Mouse (Mus musculus) layer of hippocampus, postnatal 10 days (tissue): ENCODE data around the gene Fitm1. TPM values are rescaled to one million over a fixed set of nuclear protein-coding genes. Genes with fewer than 3 reads are reported as not detected.

ENCODE experiments used
- DNase-seq, 2 experiments: peaks; one replicate each; pipeline ENCODE4 v3.0.0; 2021; ENCODE audit warnings: low spot score in 2 of 2
- total RNA-seq, 2 experiments: library from RNA; stranded (reverse); gene quantifications; 2 replicates each; pipeline ENCODE4 v1.2.3; 2021

Gene Fitm1
- total RNA-seq, 2 experiments from 2014 or later = not detected

DNA sequence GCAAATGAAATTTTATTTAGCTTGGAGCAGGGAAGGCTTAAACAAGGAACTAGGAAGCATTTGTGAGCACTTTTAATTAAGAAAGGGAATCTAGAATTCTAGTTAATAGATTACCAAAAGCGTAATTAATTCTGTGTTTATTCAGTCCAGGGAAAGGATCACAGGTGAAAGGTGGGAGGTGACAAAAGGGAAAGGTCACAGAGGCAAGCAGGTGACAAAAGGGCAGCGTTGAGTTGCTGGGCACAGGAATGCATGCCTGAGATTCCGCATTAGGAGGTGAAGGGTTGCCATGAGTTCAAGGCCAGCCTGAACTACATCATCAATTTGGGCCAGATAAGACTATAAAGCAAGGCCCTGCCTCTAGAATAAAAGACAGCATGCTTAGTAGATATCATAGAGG is 7.9 kb upstream of the Fitm1 start:
- DNase-seq = no peak

DNA sequence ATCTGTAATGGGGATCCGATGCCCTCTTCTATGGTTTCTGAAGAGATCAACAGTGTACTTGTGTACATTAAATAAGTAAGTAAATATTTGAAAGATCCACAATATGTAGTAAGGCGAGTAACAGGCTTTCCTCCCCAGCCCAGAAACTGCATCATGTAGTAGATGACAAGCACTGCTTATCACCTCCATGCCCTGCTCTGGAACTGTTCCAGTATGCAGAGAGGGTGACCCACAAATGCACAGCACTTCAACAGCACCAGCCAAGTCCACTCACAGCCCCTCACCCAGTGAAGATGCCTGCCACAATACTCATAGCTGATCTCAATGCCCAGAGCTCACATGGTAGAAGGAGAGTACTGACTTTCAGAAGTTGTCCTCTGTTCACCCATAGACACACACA is 4.8 kb upstream of the Fitm1 start:
- DNase-seq = no peak

DNA sequence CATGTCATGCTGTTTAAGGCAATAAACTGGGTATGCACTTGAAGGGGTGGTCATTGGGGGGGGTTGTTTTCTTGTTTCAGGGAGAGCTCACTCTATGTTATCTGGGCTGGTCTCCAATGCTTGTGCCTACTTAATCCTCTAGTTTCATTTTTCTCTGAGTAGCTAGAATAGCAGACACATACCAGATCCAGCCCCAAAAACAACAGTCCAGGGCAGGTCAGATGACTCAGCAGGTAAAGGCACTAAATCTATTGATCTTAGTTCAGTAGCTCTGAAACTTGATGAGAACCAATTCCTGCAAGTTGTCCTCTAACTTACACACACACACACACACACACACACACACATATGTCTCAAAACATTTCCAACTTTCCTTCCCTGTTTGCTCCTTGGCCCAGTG is 3.7 kb upstream of the Fitm1 start:
- DNase-seq = no peak

- DNase-seq = no peak
Observed at GRCm38 (mm10) chr14:55575711-55576110, 294 bp downstream of the Fitm1 start.

- no peak for DNase-seq
Observed at GRCm38 (mm10) chr14:55576376-55576775, 959 bp downstream of the Fitm1 start.

- peak; percentile 79 to 85 for DNase-seq
Observed at GRCm38 (mm10) chr14:55577871-55578667, 2.7 kb downstream of the Fitm1 start, which contains the start of gene Psme1. Psme1 (plus strand) TSS chr14:55578123.

DNA sequence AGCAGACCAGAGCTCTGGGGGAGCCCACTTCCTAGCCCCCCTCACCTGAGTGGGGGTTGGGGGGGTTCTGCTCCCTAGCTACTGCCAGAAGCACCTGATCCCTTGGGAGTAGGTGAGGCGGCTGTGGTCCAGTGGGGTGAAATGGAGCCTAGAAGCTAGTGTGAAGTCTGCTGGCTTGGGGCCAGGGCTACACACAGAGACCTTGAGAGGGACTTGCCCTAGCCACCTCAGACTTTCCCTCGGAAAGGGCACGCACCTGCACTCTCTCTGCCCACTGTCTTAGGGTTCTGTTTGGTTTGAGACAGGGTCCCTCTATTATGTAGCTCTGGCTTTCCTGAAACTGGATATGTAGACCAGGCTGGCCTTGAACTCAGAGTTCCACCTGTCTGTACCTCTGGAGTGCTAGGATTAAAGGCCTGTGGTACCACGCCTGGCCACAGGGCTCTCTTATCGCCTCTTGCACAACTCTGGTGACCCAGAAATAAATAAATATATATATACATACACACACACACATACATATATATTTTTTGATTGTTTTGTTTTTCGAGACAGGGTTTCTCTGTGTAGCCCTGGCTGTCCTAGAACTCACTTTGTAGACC is 3.4 kb downstream of the Fitm1 start:
- DNase-seq = peak in 1 of 2 experiments; percentile 27

DNA sequence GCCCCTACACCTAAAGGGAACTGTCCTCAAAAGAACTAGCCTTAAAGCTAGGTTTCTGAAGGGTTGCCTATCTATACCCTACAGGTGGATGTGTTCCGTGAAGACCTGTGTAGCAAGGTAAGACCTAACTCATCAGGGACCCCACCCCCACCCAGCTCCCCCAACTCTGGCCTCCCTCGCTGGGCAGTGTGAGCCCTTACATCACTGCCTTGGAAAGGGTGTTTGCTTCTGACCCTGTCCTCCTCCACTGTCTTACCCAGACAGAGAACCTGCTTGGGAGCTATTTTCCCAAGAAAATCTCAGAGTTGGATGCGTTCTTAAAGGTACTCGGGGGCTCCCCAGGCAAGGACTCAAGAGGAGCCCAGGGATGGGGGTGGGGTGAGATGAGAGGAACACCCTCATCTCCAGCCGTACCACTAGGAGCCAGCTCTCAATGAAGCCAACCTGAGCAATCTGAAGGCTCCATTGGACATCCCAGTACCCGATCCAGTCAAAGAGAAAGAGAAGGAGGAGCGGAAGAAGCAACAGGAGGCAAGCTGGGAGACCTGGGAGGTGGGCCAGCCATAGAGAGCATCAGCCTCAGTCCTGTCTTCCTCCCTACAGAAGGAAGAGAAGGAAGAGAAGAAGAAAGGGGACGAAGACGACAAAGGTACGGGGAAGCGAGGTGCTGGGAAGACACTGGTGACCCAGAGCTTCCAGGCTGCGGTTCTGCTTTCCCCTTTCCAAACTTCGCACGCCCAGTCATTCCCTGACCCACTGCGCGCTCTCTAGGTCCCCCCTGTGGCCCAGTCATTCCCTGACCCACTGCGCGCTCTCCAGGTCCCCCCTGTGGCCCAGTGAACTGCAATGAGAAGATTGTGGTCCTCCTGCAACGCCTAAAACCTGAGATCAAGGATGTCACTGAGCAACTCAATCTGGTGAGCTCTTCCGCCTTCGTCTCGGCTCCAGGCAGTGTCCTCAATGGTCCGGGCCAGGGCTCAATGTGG is 4.4 kb downstream of the Fitm1 start:
- DNase-seq = no peak

DNA sequence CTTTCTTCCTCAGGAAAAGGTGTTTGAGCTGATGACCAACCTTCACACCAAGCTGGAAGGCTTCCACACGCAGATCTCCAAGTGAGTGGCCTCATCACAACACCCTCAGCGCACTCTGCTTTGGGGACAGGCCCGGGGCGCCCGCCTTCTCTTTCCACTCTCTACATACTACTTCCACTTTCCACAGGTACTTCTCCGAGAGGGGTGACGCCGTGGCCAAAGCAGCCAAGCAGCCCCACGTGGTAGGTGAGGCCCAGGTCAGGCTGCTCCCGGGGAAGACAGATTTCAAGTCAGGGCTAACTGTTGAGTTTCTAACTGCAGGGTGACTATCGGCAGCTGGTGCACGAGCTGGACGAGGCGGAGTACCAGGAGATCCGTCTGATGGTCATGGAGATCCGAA is 5.3 kb downstream of the Fitm1 start:
- DNase-seq = no peak

GRCm38 (mm10) chr14:55581981-55582681 is 6.7 kb downstream of the Fitm1 start:
- DNase-seq = no peak

DNA sequence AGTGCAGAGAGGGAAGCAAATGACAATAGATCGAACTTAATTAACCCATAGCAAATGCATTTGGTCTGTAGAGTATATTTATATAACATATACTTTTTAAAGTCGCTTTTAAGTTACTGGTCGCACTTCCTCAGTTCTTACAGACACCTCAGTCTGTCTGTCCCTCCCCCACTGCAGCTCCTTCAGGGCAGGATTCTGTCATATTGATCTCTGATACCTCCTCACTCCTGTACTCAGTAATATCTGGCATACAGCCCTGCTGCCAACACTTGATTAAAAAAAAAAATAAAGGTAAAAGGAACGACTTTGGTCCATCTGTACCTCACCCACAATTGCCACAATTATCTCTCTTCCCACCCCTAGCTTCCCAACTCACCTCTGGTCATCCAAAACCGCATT is 8.9 kb downstream of the Fitm1 start:
- no peak for DNase-seq

GRCm38 (mm10) chr14:55584702-55585565 is 9.5 kb downstream of the Fitm1 start, which contains the start of gene Emc9:
Emc9 (minus strand) TSS chr14:55585302.
- peak; percentile 47 to 62 for DNase-seq

GRCm38 (mm10) chr14:55585566-55585960 is 10.1 kb downstream of the Fitm1 start:
- DNase-seq = no peak

- no peak for DNase-seq
Observed at GRCm38 (mm10) chr14:55586149-55586548, 10.7 kb downstream of the Fitm1 start.

DNA sequence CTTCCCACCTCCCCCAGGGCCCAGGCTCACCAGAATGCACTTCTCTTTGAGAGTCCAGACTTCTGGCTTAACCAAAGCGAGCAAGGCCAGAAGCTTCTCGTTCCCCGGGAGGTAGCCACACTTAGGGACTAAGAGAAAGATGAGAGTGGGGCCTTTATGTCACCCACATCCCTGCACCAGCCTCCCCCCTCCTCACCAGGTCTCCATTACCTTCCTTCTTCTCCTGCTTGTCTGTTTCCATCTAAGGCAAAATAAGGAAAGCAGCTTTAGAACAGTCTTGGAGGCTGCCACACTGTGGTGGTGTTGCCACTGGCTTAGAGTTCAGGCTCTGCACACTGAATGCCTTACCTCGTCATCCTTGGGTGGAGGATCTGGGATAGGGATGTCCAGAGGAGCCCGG is 13.9 kb downstream of the Fitm1 start:
- no peak for DNase-seq

DNA sequence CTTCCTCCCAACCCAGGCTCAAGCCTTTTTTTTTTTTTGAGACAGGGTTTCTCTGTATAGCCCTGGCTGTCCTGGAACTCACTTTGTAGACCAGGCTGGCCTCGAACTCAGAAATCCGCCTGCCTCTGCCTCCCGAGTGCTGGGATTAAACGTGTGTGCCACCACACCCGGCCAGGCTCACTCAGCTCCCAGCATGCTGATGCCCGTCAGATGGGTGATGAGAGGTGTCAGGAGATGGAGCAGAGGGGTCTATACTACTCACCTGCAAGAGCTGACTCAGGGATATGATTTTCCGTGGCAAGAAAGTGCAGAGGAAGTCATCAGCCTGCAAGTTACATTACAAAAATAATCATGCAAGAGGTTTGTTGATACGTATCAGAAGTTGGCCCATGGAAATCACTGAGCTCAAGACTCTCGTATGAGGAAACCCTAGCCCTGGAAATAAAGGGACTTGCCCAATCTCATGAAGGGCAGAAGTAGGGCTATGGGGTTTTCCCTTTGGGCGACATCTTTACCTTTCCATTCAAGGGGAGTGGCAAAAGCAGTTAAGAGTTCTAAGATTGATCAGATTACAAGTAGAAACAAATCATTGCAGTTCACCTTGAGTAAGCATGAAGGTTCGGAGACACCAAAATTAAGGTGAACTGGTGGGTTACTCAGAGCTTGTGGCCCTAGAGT is 14.5 kb downstream of the Fitm1 start:
- DNase-seq = no peak

DNA sequence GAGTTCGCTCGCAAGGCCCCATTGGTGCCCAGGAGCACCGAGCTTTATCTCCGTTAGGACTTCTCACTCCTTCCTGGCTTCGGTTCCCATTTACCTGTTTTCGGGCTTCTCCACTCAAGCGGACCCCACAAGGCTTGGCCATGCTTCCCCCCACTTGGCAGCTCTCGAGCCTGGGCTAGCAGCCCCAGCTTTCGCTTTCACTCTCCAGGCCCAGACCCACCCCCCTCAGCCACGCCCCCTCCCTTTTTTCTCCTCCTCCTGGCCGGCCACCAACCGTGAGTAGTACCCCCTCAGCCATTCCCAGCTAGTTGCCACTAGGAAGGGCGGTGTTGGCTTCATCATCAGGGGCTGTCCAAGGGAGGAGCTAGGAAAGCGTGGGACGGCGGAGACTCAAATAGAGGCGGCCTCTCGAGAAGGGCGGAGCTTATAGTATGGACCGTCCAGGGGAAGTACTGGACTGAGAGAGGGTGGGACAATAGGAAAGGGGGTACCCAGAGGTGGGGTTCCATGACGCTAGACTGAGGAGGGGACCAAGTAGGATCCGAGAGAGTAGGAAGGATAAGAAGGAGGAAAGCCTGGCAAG is 15.4 kb downstream of the Fitm1 start, which contains the start of gene Psme2:
Gene Psme2 (minus strand): TSS at position 366 of the 583 bp plus-strand sequence.
- DNase-seq = peak; percentile 85 to 89

DNA sequence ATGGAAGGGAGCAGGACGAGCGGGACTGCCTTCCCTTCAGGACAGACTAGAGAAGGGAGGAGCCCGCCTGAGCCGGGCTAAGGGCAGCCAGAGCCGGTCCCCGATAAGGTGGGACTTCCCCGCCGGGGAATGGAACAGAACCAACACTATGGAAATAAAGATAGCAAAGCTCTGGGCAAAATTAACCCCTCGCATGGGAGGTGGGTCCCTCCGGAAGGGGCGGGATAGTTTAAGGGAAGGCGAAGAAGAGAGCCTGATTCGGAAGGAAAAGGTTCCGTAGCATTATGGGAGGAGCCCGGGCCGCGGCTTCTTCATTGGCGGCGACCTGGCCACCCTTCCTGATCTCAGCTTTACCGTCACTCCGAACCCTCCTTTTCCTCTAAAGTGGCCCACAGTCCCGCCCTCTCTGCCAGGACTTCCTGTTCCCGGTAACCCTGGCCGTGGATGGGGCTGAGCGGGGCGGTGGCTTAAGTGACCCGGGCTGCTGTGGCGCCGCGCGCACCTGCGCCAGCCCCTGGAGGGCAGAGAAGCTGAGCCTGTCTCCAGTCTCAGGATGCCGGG is 16.0 kb downstream of the Fitm1 start, which contains the start of gene Rnf31:
Gene Rnf31 (plus strand): TSS at position 378 of the 561 bp plus-strand sequence.
- peak; percentile 84 to 90 for DNase-seq
